Mouse (Mus musculus): ENCODE results near the gene Gm28048. TPM values are rescaled to one million over a fixed set of nuclear protein-coding genes. Genes with fewer than 3 reads are reported as not detected.
A peak's percentile ranks its signal among the peaks of the same experiment; 100 is the strongest.

Gene Gm28048
- polyA plus RNA-seq, 1 experiment: 0.05 TPM

DNA sequence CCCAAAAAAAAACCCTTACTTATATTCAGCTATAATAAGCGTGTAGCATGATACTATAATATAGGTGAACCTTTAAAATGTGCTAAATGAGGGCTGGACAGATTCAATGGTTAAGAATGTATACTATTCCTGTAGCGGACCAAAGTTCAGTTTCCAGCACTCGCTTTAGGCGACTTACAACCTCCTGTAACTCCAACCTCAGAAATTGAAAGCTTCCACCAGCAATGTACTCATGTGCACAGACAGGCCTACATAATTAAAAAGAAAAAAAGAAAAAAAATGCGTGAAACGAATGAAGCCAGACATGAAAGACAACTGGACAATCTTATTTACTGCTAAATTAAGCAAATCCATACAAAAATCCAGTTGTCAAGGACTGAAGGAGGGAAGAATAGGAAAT, 956 bp upstream of the Gm28048 start:
- DNase-seq (ENCODE audit: low read depth in 1 of 2, low spot score in 2 of 2): no peak
- H3K36me3 ChIP-seq (ENCODE audit: control insufficient read depth, insufficient read depth, low read length): 0 out of 2 replicates have a peak, but pooled peaks cover 2% of the 10 kb centered on the region
- H3K27me3 ChIP-seq (ENCODE audit: control insufficient read depth, insufficient read depth, low read length): no peaks in the 10 kb centered on the region
- peaks cover 5% of the 10 kb centered on the region; the same call in 1 of the 2 replicates for H3K4me1 ChIP-seq (ENCODE audit: control insufficient read depth, insufficient read depth, insufficient read length)
- no peak overlapping the region for H3K4me3 ChIP-seq (ENCODE audit: extremely low read depth, insufficient read depth, insufficient read length)
- TF ChIP-seq CTCF (IDR thresholded peaks at IDR 0.05; ENCODE audit: extremely low read depth, insufficient read depth, insufficient read length, insufficient replicate concordance) (no peak), POLR2A (IDR thresholded peaks at IDR 0.05; ENCODE audit: low read depth, low read length) (no peak)
- H3K27ac ChIP-seq (ENCODE audit: insufficient read depth, low read length): no peak overlapping the region
- WGBS: 89% methylated on average over 6 of the region's 6 CpGs

DNA sequence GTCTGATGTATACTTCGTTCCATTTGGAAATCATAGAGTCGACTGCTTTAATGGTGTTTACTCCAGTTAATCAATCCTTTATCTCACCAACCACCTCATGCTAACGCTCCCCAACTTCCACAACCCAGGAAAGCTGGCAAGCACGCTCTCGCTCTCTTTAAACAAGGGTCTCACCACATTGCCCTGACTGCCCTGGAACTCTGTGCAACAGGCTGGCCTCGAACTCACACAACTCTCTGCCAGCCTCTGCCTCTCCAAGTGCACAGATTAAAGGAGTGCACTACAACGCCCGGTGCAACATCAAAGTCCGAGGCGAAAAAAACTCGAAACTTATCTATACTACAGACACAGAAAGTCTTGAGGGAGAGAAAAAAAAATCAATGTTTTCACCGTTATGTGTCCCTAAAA, 343 bp downstream of the Gm28048 start:
- 4% methylated on average over 12 of the region's 12 CpGs for WGBS
- Histone ChIP-seq H3K27me3 (ENCODE audit: control insufficient read depth, insufficient read depth, low read length) (no peaks in the 10 kb centered on the region), H3K36me3 (ENCODE audit: control insufficient read depth, insufficient read depth, low read length) (peaks cover 2% of the 10 kb centered on the region; the same call in 1 of the 2 replicates), H3K4me3 (ENCODE audit: extremely low read depth, insufficient read depth, insufficient read length) (peak overlapping the region; percentile 95), H3K27ac (ENCODE audit: insufficient read depth, low read length) (peak overlapping the region; percentile 96), H3K4me1 (ENCODE audit: control insufficient read depth, insufficient read depth, insufficient read length) (peaks cover 5% of the 10 kb centered on the region; the same call in 1 of the 2 replicates)
- TF ChIP-seq POLR2A (IDR thresholded peaks at IDR 0.05; ENCODE audit: low read depth, low read length): no peak
- TF ChIP-seq CTCF (IDR thresholded peaks at IDR 0.05; ENCODE audit: extremely low read depth, insufficient read depth, insufficient read length, insufficient replicate concordance): no peak
- DNase-seq (ENCODE audit: low read depth in 1 of 2, low spot score in 2 of 2): no peak

DNA sequence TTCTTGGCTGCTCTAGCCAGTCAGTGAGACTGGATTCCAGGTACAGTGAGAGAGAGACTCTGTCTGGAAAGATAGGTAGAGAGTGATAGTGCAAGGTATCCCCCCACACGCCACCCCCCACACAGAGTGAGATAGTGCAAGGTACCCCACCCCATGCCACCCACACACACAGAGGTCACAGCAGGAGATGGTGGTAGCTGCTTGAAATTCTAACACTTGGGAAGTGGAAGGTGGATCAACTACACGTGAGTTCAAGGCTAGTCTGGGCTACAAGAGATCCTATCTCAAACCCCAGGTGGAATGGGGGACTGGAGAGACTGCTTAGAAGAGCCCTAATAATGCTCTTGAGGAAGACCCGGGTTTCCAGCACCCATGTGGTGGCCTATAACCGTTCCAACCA, 849 bp downstream of the Gm28048 start:
- H3K27ac ChIP-seq (ENCODE audit: insufficient read depth, low read length): no peak overlapping the region
- H3K4me1 ChIP-seq (ENCODE audit: control insufficient read depth, insufficient read depth, insufficient read length): peaks cover 5% of the 10 kb centered on the region; the same call in 1 of the 2 replicates
- 30% methylated on average over 4 of the region's 4 CpGs for WGBS
- no peak for DNase-seq (ENCODE audit: low read depth in 1 of 2, low spot score in 2 of 2)
- no peaks in the 10 kb centered on the region for H3K27me3 ChIP-seq (ENCODE audit: control insufficient read depth, insufficient read depth, low read length)
- no peak overlapping the region for H3K4me3 ChIP-seq (ENCODE audit: extremely low read depth, insufficient read depth, insufficient read length)
- H3K36me3 ChIP-seq (ENCODE audit: control insufficient read depth, insufficient read depth, low read length): peaks cover 2% of the 10 kb centered on the region; the same call in 1 of the 2 replicates
- no peak for TF ChIP-seq CTCF (IDR thresholded peaks at IDR 0.05; ENCODE audit: extremely low read depth, insufficient read depth, insufficient read length, insufficient replicate concordance)

- Histone ChIP-seq H3K36me3 (ENCODE audit: control insufficient read depth, insufficient read depth, low read length) (peaks cover 2% of the 10 kb centered on the region; the same call in 1 of the 2 replicates), H3K27ac (ENCODE audit: insufficient read depth, low read length) (no peak overlapping the region), H3K4me3 (ENCODE audit: extremely low read depth, insufficient read depth, insufficient read length) (no peak overlapping the region), H3K27me3 (ENCODE audit: control insufficient read depth, insufficient read depth, low read length) (no peaks in the 10 kb centered on the region), H3K4me1 (ENCODE audit: control insufficient read depth, insufficient read depth, insufficient read length) (peaks cover 7% of the 10 kb centered on the region; the same call in 1 of the 2 replicates)
- WGBS: 77% methylated on average over 1 of the region's 1 CpGs
- TF ChIP-seq POLR2A (IDR thresholded peaks at IDR 0.05; ENCODE audit: low read depth, low read length) (no peak), CTCF (IDR thresholded peaks at IDR 0.05; ENCODE audit: extremely low read depth, insufficient read depth, insufficient read length, insufficient replicate concordance) (no peak)
- no peak for DNase-seq (ENCODE audit: low read depth in 1 of 2, low spot score in 2 of 2)
Measured at GRCm38 (mm10) chr11:22979221-22979620, 2.7 kb downstream of the Gm28048 start.

DNA sequence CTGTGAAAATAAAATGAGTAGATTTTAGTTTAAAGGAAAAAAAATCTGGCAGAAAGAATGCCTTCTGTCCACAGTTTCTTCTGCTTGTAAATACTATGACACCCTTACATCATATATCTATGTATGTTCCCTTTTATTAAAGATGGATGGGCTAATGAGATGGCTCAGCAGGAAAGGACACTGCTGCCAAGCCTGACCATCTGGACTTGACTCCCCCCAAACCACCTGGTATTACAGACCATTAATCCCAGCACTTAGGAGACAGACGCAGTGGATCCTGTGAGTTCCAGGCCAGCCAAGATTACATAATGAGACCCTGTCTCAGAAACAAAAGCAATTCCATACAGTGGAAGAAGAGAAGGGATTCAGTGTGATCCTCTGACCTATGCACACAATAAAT, 3.2 kb downstream of the Gm28048 start:
- no peak for DNase-seq (ENCODE audit: low read depth in 1 of 2, low spot score in 2 of 2)
- no peak for TF ChIP-seq POLR2A (IDR thresholded peaks at IDR 0.05; ENCODE audit: low read depth, low read length)
- no peak for TF ChIP-seq CTCF (IDR thresholded peaks at IDR 0.05; ENCODE audit: extremely low read depth, insufficient read depth, insufficient read length, insufficient replicate concordance)
- Histone ChIP-seq H3K36me3 (ENCODE audit: control insufficient read depth, insufficient read depth, low read length) (peaks cover 2% of the 10 kb centered on the region; the same call in 1 of the 2 replicates), H3K4me1 (ENCODE audit: control insufficient read depth, insufficient read depth, insufficient read length) (peaks cover 8% of the 10 kb centered on the region; the same call in 1 of the 2 replicates), H3K27me3 (ENCODE audit: control insufficient read depth, insufficient read depth, low read length) (no peaks in the 10 kb centered on the region), H3K4me3 (ENCODE audit: extremely low read depth, insufficient read depth, insufficient read length) (no peak overlapping the region), H3K27ac (ENCODE audit: insufficient read depth, low read length) (no peak overlapping the region)
- 92% methylated on average over 1 of the region's 1 CpGs for WGBS

- Histone ChIP-seq H3K4me1 (ENCODE audit: control insufficient read depth, insufficient read depth, insufficient read length) (peaks cover 8% of the 10 kb centered on the region; the same call in 1 of the 2 replicates), H3K27me3 (ENCODE audit: control insufficient read depth, insufficient read depth, low read length) (no peaks in the 10 kb centered on the region), H3K27ac (ENCODE audit: insufficient read depth, low read length) (no peak overlapping the region), H3K36me3 (ENCODE audit: control insufficient read depth, insufficient read depth, low read length) (peaks cover 2% of the 10 kb centered on the region; the same call in 1 of the 2 replicates), H3K4me3 (ENCODE audit: extremely low read depth, insufficient read depth, insufficient read length) (no peak overlapping the region)
- DNase-seq (ENCODE audit: low read depth in 1 of 2, low spot score in 2 of 2): no peak
- WGBS: 91% methylated on average over 3 of the region's 3 CpGs
- TF ChIP-seq POLR2A (IDR thresholded peaks at IDR 0.05; ENCODE audit: low read depth, low read length) (no peak), CTCF (IDR thresholded peaks at IDR 0.05; ENCODE audit: extremely low read depth, insufficient read depth, insufficient read length, insufficient replicate concordance) (no peak)
Measured at GRCm38 (mm10) chr11:22978215-22978614, 3.7 kb downstream of the Gm28048 start.

DNA sequence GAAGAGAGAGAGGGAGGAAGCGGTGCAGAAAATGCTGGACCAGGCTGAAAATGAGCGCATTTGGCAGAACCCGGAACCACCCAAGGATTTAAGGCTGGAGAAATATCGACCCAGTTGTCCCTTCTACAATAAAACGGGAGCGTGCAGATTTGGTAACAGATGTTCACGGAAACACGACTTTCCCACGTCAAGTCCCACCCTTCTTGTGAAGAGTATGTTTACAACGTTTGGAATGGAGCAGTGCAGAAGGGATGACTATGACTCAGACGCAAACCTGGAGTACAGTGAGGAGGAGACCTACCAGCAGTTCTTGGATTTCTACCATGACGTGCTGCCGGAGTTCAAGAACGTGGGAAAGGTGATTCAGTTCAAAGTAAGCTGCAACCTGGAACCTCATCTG, 8.3 kb downstream of the Gm28048 start:
- DNase-seq (ENCODE audit: low read depth in 1 of 2, low spot score in 2 of 2): no peak
- TF ChIP-seq CTCF (IDR thresholded peaks at IDR 0.05; ENCODE audit: extremely low read depth, insufficient read depth, insufficient read length, insufficient replicate concordance) (no peak), POLR2A (IDR thresholded peaks at IDR 0.05; ENCODE audit: low read depth, low read length) (no peak)
- WGBS: 54% methylated on average over 14 of the region's 14 CpGs
- Histone ChIP-seq H3K4me1 (ENCODE audit: control insufficient read depth, insufficient read depth, insufficient read length) (0 out of 2 replicates have a peak, but pooled peaks cover 3% of the 10 kb centered on the region), H3K27me3 (ENCODE audit: control insufficient read depth, insufficient read depth, low read length) (no peaks in the 10 kb centered on the region), H3K27ac (ENCODE audit: insufficient read depth, low read length) (no peak overlapping the region), H3K36me3 (ENCODE audit: control insufficient read depth, insufficient read depth, low read length) (no peaks in the 10 kb centered on the region; the same call in 1 of the 2 replicates), H3K4me3 (ENCODE audit: extremely low read depth, insufficient read depth, insufficient read length) (peak overlapping the region; percentile 71)
